Mouse (Mus musculus) layer of hippocampus, postnatal 14 days (tissue): ENCODE measurements at regions not wholly inside any gene's neighbourhood (a gene's known extent, or its start where the extent isn't known, plus 50 kb on each side); places are given as distances from the start of the nearest gene placed in this dataset.
A peak's percentile ranks its signal among the peaks of the same experiment; 100 is the strongest.

Experiments
- DNase-seq, 2 experiments: peaks; one replicate each; pipeline ENCODE4 v3.0.0; 2021 to 2022; ENCODE audit warnings: low spot score in 2 of 2, mixed read lengths in 1 of 2

DNA sequence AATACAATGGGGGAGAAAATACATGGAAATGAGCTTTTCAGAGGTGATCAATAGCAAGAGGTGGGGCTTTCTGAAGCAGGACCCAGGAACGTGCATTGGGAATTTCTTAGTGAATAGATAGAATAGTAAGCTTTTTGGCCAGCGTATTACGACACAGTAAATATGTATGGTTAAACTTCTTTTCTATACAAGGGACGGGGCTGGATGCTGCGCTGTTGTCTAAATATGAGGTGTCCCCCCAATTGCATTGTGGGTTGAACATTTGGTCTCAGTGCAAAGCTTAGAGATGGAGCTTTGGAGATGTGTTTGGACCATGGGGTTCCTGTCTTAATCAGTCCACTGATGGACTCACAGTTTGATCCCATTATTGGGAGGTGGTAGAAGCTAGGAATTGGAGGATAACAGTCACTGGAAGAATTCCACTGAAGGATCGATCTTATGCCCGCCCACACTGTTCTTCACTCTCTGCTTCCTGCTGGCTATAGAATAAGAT lies 168.6 kb downstream of the Gm19410 start:
- peak in 1 of 2 experiments; percentile 11 for DNase-seq

DNA sequence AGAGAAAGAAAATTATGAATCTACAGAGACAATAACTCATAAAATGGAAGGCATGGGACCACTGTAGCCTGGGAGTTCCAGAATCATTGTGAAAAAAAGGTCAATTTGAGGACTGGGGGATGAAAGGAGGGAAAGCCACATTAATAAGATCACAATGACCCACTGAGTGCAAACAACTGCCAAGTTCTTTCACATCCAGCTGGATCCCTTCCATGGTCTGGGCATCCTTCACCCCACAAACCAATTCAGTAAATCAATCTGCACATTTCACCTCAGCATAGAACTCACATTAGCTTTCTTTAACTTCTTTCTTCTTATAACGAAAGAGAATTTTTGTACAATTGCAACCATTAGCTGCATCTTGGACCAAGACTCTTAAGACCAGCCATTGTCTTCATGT lies 169.4 kb downstream of the Gm19410 start:
- DNase-seq = no peak

DNA sequence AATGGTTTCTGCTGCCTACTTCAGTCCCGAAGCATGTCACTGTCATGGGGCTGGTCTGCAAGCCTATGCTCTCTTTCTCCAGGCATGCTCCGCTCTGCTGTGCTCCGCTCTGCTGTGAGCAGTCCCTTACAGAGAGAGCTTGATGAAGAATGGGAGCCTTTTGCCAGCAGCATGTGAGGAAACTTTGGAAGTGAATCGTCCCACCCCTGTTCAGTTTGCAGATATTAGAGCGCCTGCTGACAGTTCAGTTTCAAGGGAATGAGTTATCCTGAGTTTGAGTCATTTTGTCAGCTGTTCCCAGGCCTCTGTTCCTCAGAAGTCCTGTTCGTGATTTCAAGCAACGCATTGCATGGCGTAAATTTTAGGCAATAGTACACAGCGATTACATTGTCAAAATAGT lies 173.6 kb downstream of the Gm19410 start:
- no peak for DNase-seq

DNA sequence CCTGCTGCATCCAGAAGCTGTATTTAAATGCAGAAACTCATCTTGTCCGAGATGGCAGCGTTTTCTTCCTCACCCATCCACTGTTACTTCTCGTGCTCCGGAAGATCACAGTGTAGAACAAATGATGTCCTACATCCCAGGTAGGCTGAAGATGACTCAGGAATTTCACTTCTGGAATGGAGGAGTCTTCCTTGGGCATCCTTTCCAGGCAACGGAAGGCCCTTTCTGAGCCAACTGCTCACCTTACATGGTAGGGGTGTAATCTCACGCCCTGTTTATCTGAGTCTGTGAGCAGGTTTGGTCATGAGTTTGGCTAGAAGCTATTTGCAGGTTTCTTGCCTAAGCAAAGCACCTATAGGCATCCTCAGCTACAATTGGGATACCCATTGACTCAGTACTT lies 176.9 kb downstream of the Gm19410 start:
- DNase-seq = no peak

DNA sequence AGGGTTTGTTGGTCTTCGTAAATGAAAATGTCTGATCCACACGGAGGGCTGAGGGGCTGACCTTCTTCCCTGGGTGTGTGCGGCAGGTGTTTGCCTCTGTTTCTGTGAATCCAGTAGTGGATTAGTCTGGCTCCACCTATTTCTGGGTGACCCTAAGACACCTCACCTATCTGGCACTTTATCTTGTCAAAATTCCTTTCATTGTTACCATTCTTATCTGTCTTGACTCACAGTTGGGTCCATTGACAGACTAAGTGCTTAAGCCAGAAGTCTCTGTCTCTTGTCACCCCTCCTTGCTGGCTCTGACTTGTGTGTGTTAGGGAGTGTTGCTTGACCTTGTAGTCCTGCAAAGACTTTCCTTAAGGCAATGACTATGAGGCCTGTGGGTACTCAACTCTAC lies 178.1 kb downstream of the Gm19410 start:
- no peak for DNase-seq

DNA sequence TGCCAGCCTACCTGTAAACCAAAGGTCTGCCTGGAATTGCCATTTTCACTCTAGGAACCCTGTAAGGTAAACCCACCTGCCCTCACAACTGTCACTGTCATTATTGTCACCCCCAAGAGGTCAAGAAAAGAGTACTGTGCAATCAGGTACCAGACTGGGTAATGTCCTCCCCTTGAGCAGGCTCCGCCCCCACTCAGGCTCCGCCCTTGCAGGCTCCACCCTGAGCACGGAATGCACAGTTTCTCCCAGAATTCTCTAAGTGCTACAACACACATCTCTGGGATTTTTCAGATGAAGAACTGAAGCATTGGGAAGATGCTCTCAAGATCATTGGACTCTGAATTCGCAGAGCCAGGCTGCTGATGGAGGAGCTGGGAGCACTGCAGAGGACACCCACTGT lies 178.9 kb downstream of the Gm19410 start:
- no peak for DNase-seq

DNA sequence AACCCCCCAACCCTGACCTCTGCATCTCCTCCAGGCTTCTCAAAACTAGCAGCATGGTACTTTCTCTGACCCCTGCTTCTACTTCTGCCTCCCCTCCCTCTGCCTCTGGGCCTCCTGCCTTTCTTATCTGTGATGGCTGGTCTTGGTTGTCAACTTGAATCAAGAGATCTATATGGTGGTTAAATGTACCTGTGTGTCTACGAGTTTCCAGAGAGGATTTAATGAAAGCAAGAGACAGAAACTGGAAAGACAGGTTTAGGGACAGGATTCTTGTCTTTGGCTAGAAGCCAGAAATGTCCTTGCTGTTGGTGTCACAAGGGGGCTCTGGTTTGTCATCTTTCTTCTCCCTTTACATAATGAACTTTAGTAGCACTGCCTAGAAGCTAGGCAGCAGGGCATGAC lies 180.9 kb downstream of the Gm19410 start:
- no peak for DNase-seq

DNA sequence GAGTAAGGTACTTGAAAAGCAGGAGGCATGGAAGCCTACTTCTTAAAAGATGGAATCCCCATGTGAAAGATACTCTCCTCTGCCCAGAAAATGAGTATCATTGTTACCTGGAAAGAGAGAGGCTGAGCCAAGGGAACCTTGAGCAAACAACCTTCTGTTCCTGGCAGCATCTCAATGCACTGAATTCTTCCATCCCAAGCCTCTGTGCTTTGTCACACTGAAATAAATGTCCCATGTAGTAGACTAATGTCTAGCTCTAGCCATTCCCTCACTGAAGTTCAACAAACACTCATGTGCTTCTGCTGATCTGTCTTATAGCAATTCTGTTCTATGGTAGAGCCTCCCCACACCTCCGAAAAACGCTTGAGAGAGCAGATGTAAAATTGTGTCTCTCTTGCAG lies 182.6 kb downstream of the Gm19410 start:
- DNase-seq = no peak

DNA sequence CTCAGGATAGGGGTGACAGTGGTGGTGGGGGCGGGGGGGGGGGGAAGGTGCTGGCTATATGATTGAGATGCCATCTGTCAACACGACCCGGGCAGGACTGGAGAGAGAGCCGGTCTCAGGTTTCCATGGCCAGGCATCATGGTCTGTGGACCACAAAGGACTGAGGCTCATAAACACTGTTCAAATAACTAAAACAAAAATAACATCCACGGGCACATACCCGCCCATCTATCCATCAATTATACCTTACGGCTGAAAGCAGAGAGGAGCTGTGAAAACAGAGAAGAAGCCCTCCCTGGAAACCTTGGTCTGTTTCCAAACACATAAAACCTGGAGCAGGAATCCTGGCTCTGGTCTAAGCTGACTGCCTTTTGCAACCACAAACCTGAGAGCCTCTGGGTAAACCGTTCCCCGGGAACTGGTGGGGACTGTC lies 183.2 kb downstream of the Gm19410 start:
- no peak for DNase-seq

DNA sequence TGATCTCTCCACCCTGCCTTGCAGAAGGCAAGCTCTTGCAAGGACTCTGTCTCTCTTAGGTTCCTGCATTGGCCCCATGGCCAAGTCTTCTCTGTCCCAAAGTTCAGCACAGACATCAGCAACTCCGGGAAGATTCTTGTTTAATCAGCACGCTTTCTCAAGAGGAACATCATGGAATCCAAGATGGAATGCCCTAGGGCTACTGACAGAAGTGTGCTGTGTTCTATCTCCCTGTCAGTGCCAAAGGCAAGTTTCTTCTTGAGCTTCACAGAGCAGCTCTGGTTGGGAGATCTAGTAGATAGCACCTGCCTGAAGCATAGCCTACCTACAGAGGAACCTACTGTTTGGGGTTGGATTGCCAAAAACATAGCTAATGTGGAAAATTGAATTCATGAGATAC lies 189.9 kb downstream of the Gm19410 start:
- no peak for DNase-seq

DNA sequence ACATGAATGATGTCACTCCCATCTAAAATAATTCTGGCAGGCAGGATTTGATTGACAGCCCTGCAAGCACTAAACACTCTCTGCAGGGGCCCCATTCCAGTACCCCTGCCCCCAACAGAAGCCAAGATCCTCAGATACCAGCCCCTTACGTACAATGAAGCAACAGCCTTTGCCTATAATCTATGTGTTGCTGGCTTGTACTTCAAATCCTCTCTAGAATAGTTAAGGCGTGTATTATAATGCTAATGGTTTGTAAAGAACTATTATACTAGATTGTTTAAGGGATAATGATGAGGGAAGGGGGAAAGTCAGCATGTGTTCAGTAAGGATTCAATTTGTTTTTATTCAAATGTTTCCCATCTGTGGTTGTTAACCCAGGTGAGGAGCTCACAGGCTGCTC lies 190.7 kb downstream of the Gm19410 start:
- DNase-seq = no peak

DNA sequence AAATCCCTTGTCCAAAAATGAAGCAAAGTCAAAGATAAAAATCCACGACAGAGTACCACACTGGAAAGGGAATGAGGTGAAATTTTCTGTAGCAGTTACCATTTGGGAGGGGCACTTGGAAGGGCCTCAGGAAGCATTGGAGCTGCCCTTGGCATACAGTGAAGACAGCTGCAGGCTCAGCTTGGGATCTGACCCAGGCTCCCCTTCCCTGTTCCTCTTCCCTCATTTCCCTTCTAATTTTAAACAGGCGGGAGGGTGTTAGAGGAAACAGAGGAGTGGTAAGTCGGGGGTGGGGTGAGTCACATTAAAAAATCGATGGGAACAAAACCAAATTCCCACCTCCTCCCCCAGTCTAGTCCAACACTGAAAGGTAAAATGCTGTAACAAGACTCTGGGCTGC lies 193.6 kb downstream of the Gm19410 start:
- DNase-seq = no peak

DNA sequence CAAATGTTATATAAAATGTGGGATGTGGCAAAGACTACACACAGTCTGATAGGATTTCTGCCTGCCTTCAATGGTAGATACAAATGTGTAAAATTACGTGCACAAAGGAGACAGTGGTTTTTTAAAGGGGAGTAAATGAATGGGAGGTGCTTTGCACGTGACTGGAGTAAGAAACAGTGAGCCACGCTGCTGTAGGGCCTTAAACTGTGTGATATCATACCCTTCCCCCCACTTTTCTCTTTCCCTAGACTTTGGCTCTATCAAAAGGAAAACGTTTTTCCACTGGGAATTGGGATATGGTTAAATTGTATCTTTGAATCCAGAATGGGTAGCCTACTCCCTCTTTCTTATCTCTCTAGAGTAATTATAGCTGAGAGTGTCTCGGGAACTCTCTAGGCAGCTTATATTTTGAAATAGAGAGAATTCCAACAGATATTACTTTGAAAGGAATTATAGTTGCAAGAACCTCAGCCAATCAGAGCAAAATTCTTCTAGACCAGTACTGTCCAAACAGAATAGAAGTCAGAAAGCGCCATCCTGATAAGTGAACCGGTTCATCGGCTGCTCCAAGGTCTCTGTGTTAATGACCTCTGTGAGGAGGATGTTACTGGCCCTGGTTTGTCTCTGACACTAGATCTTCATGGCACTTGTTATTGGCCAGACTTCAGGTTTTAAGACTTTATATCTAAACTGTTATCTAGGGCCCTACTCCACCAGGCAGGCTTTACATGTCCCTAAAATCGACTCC lies 195.5 kb downstream of the Gm19410 start:
- no peak for DNase-seq

DNA sequence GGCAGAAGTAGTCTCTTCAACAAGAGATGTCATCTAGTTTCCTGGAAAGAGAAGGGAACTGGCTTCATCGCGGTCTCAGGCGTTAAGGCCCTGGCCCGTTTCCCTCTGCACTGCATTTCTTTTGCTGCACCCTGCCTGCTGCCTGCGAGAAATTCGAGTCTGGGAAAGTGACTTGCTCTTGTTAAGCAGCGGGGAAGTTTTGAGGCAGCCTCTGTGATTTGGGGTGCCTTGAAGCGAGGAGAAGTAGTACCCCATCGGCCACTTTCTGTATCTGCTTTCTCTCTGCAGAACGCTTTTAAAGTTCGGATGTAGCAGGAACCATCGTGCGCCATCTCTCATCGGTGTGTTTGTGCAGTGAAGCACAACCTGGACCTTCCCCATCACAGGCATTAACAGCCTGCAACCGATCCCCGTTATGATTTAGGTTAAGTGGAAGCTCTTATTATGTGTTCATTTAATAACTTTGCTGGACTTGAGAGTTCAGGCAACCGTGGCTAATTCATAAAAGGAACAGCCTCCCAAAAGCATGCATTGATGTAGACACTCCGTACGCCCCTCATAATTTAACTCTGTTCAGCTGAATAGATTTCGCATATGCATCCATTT lies 196.1 kb downstream of the Gm19410 start:
- DNase-seq = no peak

DNA sequence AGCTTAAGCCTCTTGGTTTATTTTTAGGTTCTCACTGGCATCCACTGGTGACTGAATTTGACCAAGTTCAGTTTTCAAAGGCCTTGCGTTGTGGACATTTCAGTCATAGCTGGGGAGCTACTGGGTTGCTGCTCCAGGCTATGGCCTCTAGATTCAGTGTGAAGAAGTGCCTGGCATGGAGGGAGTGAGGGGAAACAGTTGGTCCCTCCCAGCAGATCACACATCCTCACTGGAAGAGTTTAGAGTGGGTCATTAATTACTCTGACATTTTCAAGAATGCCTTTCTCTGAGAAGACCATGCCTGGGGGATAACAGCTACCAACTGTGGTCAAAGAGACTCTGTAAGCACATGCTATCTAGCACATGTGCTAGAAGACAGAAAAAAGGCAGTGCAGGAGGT lies 199.3 kb downstream of the Gm19410 start:
- DNase-seq = no peak

DNA sequence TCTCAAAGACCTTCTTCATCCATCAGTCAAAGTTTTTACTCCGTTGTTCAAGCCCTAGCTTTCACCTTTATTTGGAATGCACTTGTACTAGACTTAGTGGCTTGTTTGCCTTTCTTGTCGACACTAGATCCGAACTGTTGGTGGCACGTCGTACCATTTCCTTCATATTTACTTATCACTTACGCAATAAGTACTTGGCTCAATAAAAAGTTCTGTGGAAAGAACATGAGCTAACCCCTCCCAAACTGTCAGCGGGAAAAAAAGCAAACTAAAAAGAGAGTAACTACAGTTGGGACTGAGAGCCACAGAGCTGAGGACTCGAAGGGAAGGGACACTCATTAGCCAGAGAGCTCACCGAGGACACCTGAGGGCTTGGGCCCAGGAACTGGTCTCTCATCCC lies 202.8 kb downstream of the Gm19410 start:
- no peak for DNase-seq

DNA sequence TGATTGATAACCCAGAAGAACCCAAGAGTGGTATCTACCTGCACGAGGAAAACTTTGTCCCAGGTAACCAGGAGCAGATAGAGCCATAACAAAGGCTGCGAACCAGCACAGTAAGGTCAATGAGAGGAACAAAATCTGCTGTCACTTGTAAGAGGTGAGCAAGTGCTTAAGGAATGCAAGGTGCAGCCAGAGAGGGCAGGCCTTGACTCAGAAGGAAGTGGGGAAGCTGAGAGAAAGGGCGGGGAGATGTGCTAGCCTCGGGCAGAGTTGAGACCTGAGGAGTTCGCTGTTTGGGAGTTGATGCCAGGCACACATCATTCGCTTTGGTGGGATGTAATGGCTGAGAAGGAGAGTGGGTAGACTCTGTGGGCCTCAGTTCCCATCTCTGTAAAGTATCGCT lies 205.5 kb downstream of the Gm19410 start:
- no peak for DNase-seq

DNA sequence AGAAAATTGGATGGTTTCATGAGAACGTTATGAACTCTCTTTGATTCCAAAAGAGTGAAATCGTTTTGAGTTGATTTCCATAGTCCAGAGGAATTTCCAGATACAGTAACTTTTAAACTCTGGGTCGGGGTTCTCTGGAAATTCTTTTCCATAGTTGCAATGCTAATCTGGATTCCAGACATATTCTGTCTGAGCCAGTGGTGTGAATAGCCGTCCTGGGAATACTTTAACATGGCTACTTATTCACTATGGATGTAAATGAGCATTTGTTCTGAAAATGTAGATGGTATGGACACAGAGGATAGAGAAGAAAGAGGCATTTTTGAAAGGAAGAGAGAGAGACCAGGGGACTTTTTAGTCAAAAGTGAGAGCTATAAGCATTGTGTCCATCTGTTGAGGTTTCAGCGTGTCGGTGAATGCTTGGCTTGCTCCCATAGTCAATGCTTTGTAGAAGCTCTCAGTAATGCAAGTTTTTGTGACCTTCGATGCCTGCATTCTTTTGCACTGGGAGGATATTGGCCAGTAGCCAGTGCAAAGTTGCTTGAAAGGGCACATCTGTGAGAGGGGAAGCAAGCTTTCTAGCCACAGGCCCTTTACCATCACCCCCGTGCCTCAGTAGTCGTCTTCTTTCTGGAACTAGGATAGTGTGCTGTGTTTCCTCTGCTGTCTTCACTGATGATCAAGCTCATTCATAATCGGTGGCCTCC lies 208.9 kb downstream of the Gm19410 start:
- DNase-seq = no peak

DNA sequence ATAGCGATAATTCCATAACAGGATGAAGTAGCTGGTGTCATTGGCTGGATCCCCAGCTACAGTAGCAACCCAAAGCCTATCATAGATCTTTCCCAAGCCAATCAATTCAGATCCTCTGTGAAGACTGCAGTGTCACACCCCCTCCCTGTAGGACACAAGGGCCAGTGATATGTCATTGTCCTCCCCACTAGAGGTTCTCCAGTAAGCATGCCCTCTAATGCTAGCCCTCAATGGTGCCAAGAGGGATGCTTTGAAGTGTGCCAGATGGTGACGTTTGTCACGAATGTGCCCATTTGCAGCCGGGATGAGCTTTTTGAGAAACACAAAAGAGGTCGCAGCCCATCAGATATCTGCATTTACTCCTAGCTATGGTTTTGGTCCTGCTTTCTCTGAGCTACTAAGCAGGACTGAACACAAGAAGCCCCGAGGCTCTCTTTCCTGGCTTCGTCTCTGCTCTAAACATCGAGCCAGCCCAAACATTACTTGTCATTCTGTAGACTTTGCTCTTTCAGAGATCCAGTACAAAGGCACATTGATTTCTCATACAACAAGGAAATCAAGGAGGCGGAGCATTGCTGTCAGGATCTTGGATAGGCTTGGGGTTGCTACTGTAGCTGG lies 214.2 kb downstream of the Gm19410 start:
- DNase-seq = no peak

DNA sequence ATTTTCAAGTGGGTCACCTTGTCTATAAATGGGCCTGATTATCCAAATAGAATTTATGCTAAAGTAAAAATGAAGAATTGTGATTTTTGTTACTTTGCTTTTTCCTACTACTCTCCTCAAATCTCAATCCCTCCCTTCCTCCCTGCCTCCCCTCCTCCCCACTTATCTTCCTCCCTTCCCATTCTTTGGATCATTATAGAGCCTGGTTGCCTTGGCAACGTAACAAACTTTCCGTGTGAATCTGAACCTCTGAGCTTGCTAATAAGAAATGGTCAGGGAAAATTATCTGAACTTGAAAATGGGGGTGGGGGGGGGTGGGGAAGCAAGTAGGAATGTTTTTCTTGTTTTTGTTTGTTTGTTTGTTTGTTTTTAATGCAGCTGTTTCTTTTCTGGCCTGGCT lies 217.5 kb downstream of the Gm19410 start:
- DNase-seq = no peak

DNA sequence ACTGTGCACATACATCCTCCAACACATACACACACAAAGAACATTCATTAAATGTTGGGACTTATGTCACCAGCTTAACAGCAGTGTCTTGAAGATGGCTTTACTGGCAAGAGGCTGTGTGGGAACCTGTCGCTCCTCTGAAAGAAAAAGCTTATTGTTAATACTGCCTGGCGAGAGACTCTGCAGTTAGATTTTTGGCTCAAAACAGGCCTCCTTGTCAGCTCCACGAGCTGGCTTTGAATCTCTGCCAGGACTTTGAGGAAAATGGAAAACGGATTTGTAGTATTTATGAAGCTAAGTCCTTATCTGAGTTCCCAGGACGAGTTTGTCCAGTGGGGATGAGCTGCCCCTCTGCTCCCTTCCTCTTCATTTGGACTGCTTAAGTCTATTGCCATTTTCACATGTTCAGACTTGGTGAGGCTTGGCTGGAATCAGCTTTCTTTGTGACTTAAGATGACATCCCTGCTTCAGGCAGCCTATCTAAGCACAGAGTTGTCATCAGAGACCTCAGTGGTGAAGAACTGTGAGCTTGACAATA lies 219.6 kb downstream of the Gm19410 start:
- DNase-seq = peak in 1 of 2 experiments; percentile 42

DNA sequence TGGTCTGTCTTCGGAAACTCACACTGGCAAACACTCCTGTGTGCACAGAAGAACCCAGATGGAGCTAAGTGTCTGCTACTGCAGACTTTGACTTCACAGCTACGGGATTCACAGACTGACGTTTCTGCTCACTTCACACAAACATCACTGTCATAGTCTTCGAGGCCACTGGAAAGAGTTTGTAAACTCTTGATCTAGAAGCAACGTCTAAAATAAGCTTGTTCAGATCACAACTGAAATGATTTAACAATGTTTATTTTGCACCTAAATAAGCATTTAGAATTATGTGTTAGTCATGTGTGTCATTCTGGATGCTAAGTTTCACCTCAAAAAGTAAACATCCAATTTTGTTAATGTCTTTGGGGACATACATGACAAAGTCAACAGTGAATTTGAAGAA lies 221.7 kb downstream of the Gm19410 start:
- no peak for DNase-seq
